Mouse (Mus musculus) embryonic facial prominence, embryonic 14.5 days (tissue): ENCODE data around the gene Ccdc162. TPM values are rescaled to one million over a fixed set of nuclear protein-coding genes. Genes with fewer than 3 reads are reported as not detected.

Experiments used
- ATAC-seq: fragments of 200-750 bp; cut with Nextera tagmentation; 2 replicates; pipeline ENCODE4 v1.8.0; 2017; ENCODE audit warnings: low read depth, moderate number of reproducible peaks, moderate TSS enrichment
- DNase-seq: peaks from one replicate; pipeline ENCODE4 v3.0.0-alpha.2; 2015; ENCODE audit warnings: low spot score
- H3K27ac ChIP-seq: fragments of 300-500 bp; sonication (generic); replicated peaks from 2 replicates; pipeline ENCODE4 v1.5.1; 2014; ENCODE audit warnings: low read depth, mild to moderate bottlenecking, low read length, moderate library complexity
- H3K27me3 ChIP-seq: fragments of 300-500 bp; sonication (generic); replicated peaks from 2 replicates; pipeline ENCODE4 v1.6.1; 2014; ENCODE audit warnings: low read length; ENCODE audit not compliant: control insufficient read depth, insufficient read depth
- H3K36me3 ChIP-seq: fragments of 300-500 bp; sonication (generic); 2 replicates; pipeline ENCODE4 v1.6.1; 2014; ENCODE audit warnings: low read length, mixed read lengths; ENCODE audit not compliant: control insufficient read depth, insufficient read depth
- H3K4me1 ChIP-seq: fragments of 300-500 bp; sonication (generic); 2 replicates; pipeline ENCODE4 v1.6.1; 2014; ENCODE audit warnings: antibody characterized with exemption, low read length; ENCODE audit not compliant: control insufficient read depth, insufficient read depth
- H3K4me2 ChIP-seq: fragments of 300-500 bp; sonication (generic); 2 replicates; pipeline ENCODE4 v1.6.1; 2014; ENCODE audit warnings: low read depth, mild to moderate bottlenecking, low read length, moderate library complexity, mixed read lengths
- H3K4me3 ChIP-seq: fragments of 300-500 bp; sonication (generic); 2 replicates; pipeline ENCODE4 v1.5.1; 2014; ENCODE audit warnings: low read depth, mild to moderate bottlenecking, low read length
- H3K9ac ChIP-seq: fragments of 300-500 bp; sonication (generic); 2 replicates; pipeline ENCODE4 v1.6.1; 2014; ENCODE audit warnings: low read depth, mild to moderate bottlenecking, low read length, moderate library complexity, mixed read lengths
- H3K9me3 ChIP-seq: fragments of 300-500 bp; sonication (generic); 2 replicates; pipeline ENCODE4 v1.6.1; 2016; ENCODE audit warnings: low read length; ENCODE audit not compliant: control insufficient read depth
- WGBS: fragments of 180-500 bp; shearing (Covaris S2); extraction: QIAGEN DNeasy Blood & Tissue Kit; methylation state at CpG from one replicate; pipeline ENCODE4 v1.1.7; 2014; 5-methylcytosine and 5-hydroxymethylcytosine counted together
- polyA plus RNA-seq: library from polyadenylated mRNA; unstranded; fragments of >200 nt; fragmentation: Nextera tagmentation; extraction: Ambion mirVana; gene quantifications from 2 replicates; pipeline ENCODE4 v1.2.1, GENCODE M21; 2014

Ccdc162 gene
- polyA plus RNA-seq, 1 experiment from 2014 or later: 1.6 TPM

GRCm38 (mm10) chr10:41543844-41544243 is 172.6 kb downstream of the Ccdc162 start:
- Histone ChIP-seq H3K4me3 (no peak overlapping the region), H3K9ac (no peak overlapping the region), H3K36me3 (no peaks in the 10 kb centered on the region), H3K4me1 (peaks cover 5% of the 10 kb centered on the region; the same call in 1 of the 2 replicates), H3K4me2 (no peak overlapping the region), H3K27me3 (no peaks in the 10 kb centered on the region), H3K27ac (no peak overlapping the region), H3K9me3 (peaks cover 4% of the 10 kb centered on the region)
- ATAC-seq (no peak), DNase-seq (no peak)
- 67% methylated on average over 2 of the region's 2 CpGs for WGBS

DNA sequence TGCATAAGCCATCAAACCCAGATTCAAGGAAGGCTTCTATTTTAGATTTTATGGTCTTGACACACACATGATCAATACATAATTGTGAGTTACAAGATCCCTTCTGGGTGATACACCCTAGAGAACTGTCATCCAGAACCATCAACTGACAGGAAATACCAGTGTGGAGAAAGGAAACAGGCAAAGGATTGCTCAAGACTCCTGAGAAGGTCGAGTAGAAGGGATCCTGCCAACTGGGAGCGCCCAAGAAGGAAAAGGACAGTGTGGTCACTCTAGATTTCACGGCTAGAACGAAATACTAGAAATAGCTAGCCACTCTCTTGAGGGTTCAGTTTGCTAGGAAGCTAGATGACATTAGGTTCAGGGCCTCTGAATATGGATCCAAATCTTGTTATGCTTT is 173.0 kb downstream of the Ccdc162 start:
- DNase-seq (no peak), ATAC-seq (no peak)
- Histone ChIP-seq H3K4me2 (no peak overlapping the region), H3K27me3 (no peaks in the 10 kb centered on the region), H3K36me3 (no peaks in the 10 kb centered on the region), H3K9ac (no peak overlapping the region), H3K4me3 (no peak overlapping the region), H3K9me3 (peaks cover under 1% of the 10 kb centered on the region; the same call in 1 of the 2 replicates), H3K27ac (no peak overlapping the region), H3K4me1 (peaks cover 5% of the 10 kb centered on the region; the same call in 1 of the 2 replicates)
- 81% methylated on average over 4 of the region's 4 CpGs for WGBS

- H3K4me3 ChIP-seq: no peak overlapping the region
- H3K4me1 ChIP-seq: peaks cover 5% of the 10 kb centered on the region; the same call in 1 of the 2 replicates
- no peak overlapping the region for H3K27ac ChIP-seq
- DNase-seq (no peak), ATAC-seq (no peak)
- WGBS: 91% methylated on average over 6 of the region's 6 CpGs
- no peak overlapping the region for H3K9ac ChIP-seq
- peaks cover 1% of the 10 kb centered on the region; the same call in 1 of the 2 replicates for H3K36me3 ChIP-seq
- H3K27me3 ChIP-seq: no peaks in the 10 kb centered on the region
- no peaks in the 10 kb centered on the region for H3K9me3 ChIP-seq
- no peak overlapping the region for H3K4me2 ChIP-seq
These were observed 174.4 kb downstream of the Ccdc162 start for GRCm38 (mm10) chr10:41542057-41542456.

GRCm38 (mm10) chr10:41538986-41539385 is 177.4 kb downstream of the Ccdc162 start:
- H3K4me2 ChIP-seq: no peak overlapping the region
- H3K4me1 ChIP-seq: no peaks in the 10 kb centered on the region
- 92% methylated on average over 4 of the region's 4 CpGs for WGBS
- peaks cover 30% of the 10 kb centered on the region for H3K36me3 ChIP-seq
- H3K27ac ChIP-seq: no peak overlapping the region
- DNase-seq (no peak), ATAC-seq (no peak)
- H3K4me3 ChIP-seq: no peak overlapping the region
- no peaks in the 10 kb centered on the region for H3K27me3 ChIP-seq
- H3K9ac ChIP-seq: no peak overlapping the region
- H3K9me3 ChIP-seq: no peaks in the 10 kb centered on the region

DNA sequence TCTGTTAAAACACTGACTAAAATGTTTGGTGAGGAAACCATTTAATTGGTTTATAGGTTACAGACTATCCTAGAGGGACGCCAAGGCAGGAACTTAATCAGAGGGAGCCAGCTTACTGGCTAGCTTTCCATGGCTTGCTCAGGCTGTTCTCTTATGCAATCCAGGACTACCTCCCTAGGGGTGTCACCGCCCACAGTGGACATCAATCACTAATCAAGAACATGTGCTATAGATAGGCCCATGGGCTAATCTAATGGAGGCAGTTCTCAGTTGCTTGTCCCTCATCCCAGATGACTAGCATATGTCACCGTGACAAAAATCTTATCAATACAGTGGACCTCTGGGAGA is 178.5 kb downstream of the Ccdc162 start:
- no peak overlapping the region for H3K4me2 ChIP-seq
- no peak overlapping the region for H3K4me3 ChIP-seq
- 93% methylated on average over 3 of the region's 3 CpGs for WGBS
- H3K9ac ChIP-seq: no peak overlapping the region
- ATAC-seq (no peak), DNase-seq (no peak)
- no peaks in the 10 kb centered on the region for H3K4me1 ChIP-seq
- H3K36me3 ChIP-seq: peaks cover 40% of the 10 kb centered on the region
- no peak overlapping the region for H3K27ac ChIP-seq
- no peaks in the 10 kb centered on the region for H3K27me3 ChIP-seq
- no peaks in the 10 kb centered on the region for H3K9me3 ChIP-seq

DNA sequence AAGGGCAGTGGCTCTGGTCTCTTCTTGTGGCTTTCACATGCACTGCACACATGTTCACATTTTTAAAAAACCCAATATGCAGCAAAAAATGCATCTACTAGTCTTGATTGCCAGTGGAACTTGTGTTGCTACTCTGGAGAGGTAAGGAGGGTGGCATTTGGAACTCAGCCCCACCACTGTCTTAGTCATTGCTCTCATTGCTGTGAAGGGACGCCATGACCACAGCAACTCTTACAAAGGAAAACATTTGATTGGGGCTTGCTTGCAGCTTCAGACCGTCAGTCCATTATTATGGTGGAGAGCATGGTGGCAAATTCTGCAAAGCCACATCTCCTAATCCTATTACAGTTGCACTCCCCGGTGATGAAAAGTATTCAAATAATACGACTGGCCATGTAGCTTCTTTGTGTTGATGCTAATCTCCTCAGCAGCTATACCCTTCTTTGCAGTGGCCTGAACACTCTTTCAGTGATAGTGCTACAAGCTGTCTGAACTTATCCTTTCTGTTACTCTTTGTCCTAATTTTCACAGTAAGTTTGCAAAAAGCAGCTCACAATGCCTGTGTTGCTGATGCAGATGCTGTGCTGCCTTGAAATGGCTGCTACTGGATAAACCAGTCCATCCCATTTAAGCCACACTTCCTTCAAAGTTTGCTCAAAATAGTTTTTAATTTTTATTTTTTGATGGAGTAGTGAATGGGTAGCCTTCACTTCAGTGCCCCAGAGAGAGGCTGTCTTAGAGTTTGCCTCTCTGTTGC is 179.0 kb downstream of the Ccdc162 start:
- no peaks in the 10 kb centered on the region for H3K4me1 ChIP-seq
- WGBS: 94% methylated on average over 4 of the region's 4 CpGs
- no peak overlapping the region for H3K27ac ChIP-seq
- ATAC-seq: no peak
- no peak overlapping the region for H3K9ac ChIP-seq
- H3K9me3 ChIP-seq: no peaks in the 10 kb centered on the region
- peaks cover 45% of the 10 kb centered on the region for H3K36me3 ChIP-seq
- no peak overlapping the region for H3K4me2 ChIP-seq
- H3K27me3 ChIP-seq: no peaks in the 10 kb centered on the region
- H3K4me3 ChIP-seq: no peak overlapping the region
- no peak for DNase-seq

- H3K36me3 ChIP-seq: peaks cover 51% of the 10 kb centered on the region
- no peak overlapping the region for H3K27ac ChIP-seq
- DNase-seq (no peak), ATAC-seq (no peak)
- H3K4me2 ChIP-seq: no peak overlapping the region
- H3K4me3 ChIP-seq: no peak overlapping the region
- 85% methylated on average over 1 of the region's 1 CpGs for WGBS
- no peak overlapping the region for H3K9ac ChIP-seq
- no peaks in the 10 kb centered on the region for H3K27me3 ChIP-seq
- H3K9me3 ChIP-seq: no peaks in the 10 kb centered on the region
- H3K4me1 ChIP-seq: no peaks in the 10 kb centered on the region
These were observed 179.7 kb downstream of the Ccdc162 start for GRCm38 (mm10) chr10:41536714-41537113.

- no peak for ATAC-seq
- Histone ChIP-seq H3K9me3 (no peaks in the 10 kb centered on the region), H3K27me3 (no peaks in the 10 kb centered on the region), H3K4me2 (no peak overlapping the region), H3K4me1 (no peaks in the 10 kb centered on the region), H3K27ac (no peak overlapping the region), H3K9ac (no peak overlapping the region), H3K4me3 (no peak overlapping the region), H3K36me3 (peaks cover 57% of the 10 kb centered on the region)
- no peak for DNase-seq
- WGBS: 91% methylated on average over 2 of the region's 2 CpGs
These were observed 180.4 kb downstream of the Ccdc162 start for GRCm38 (mm10) chr10:41535991-41536390.

DNA sequence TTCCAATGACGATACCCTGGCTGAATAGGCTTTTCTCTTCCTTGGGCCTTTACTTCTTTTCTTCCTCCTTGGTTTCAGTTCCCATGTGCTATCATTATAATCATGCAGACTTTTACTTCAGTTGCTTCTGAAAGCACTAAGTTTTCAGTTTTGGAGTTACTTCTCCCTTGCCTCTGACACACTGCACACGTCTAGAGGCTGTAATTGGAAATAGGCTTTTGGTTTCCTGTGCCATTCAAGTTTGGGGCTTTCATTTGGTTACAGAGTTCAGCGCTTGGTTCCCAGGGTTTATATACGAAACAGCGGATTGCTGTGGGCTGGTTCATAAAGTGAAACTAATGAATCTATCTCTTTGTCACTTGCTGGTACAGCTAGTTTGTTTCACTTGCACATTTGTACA is 186.5 kb downstream of the Ccdc162 start:
- no peaks in the 10 kb centered on the region for H3K4me1 ChIP-seq
- no peaks in the 10 kb centered on the region for H3K27me3 ChIP-seq
- H3K36me3 ChIP-seq: peaks cover 81% of the 10 kb centered on the region
- no peak overlapping the region for H3K4me2 ChIP-seq
- no peak for ATAC-seq
- no peak overlapping the region for H3K9ac ChIP-seq
- no peak overlapping the region for H3K27ac ChIP-seq
- H3K4me3 ChIP-seq: no peak overlapping the region
- H3K9me3 ChIP-seq: no peaks in the 10 kb centered on the region
- WGBS: 90% methylated on average over 5 of the region's 5 CpGs
- DNase-seq: no peak
